Mouse (Mus musculus): Measurements from ENCODE around the gene Ucp2.
A peak's percentile ranks its signal among the peaks of the same experiment; 100 is the strongest.

- TF ChIP-seq POLR2A (IDR thresholded peaks at IDR 0.05; ENCODE audit: insufficient read length, low read depth) (peak; percentile 95), SRF (IDR thresholded peaks at IDR 0.05; ENCODE audit: control insufficient read depth, insufficient read length, low read depth) (no peak), MAX (IDR thresholded peaks at IDR 0.05; ENCODE audit: low read depth) (no peak), TCF12 (IDR thresholded peaks at IDR 0.05; ENCODE audit: insufficient read depth, poor library complexity, severe bottlenecking) (no peak), CEBPB (IDR thresholded peaks at IDR 0.05; ENCODE audit: insufficient read depth, poor library complexity, severe bottlenecking) (no peak), TCF3 (IDR thresholded peaks at IDR 0.05; ENCODE audit: insufficient read length, low read depth) (no peak), MYOD1 (IDR thresholded peaks at IDR 0.05; ENCODE audit: control insufficient read depth in 1 of 3, insufficient read length in 2 of 3, low read depth in 2 of 3) (peak in 1 of 3 experiments; percentile 38), E2F4 (IDR thresholded peaks at IDR 0.05; ENCODE audit: insufficient read depth) (no peak), MYOG (IDR thresholded peaks at IDR 0.05; ENCODE audit: control insufficient read depth in 1 of 3, insufficient read depth in 1 of 3, insufficient read length in 2 of 3, low read depth in 2 of 3) (peak in 1 of 3 experiments; percentile 11), USF1 (IDR thresholded peaks at IDR 0.05; ENCODE audit: low read depth) (no peak), POLR2AphosphoS2 (IDR thresholded peaks at IDR 0.05; ENCODE audit: insufficient read length, low read depth) (peak; percentile 92), REST (IDR thresholded peaks at IDR 0.05; ENCODE audit: insufficient read depth, insufficient read length) (no peak)
Measured at GRCm38 (mm10) chr7:100493117-100493483, at the start of gene Ucp2.
